Mouse (Mus musculus) hindbrain, embryonic 11.5 days (tissue): ENCODE results near the gene Dip2c. TPM values are rescaled to one million over a fixed set of nuclear protein-coding genes. Genes with fewer than 3 reads are reported as not detected.

Experiments used
- ATAC-seq: fragments of 200-750 bp; cut with Nextera tagmentation; 2 replicates; pipeline ENCODE4 v1.8.0; 2017; ENCODE audit warnings: mild to moderate bottlenecking, moderate TSS enrichment, moderate library complexity; ENCODE audit not compliant: low FRiP score
- DNase-seq: peaks from one replicate; pipeline ENCODE4 v3.0.0-alpha.2; 2015; ENCODE audit warnings: low spot score
- H3K27ac ChIP-seq: fragments of 300-500 bp; sonication (generic); 2 replicates; pipeline ENCODE4 v1.5.1; 2014; ENCODE audit warnings: mild to moderate bottlenecking, low read depth, low read length
- H3K27me3 ChIP-seq: fragments of 300-500 bp; sonication (generic); 2 replicates; pipeline ENCODE4 v1.6.1; 2014; ENCODE audit warnings: mild to moderate bottlenecking, low read length, moderate library complexity, mixed read lengths; ENCODE audit not compliant: control insufficient read depth, insufficient read depth
- H3K36me3 ChIP-seq: fragments of 300-500 bp; sonication (generic); 2 replicates; pipeline ENCODE4 v1.6.1; 2014; ENCODE audit warnings: mild to moderate bottlenecking, low read length, moderate library complexity, mixed read lengths; ENCODE audit not compliant: control insufficient read depth, insufficient read depth
- H3K4me1 ChIP-seq: fragments of 300-500 bp; sonication (generic); replicated peaks from 2 replicates; pipeline ENCODE4 v1.6.1; 2014; ENCODE audit warnings: low read length, mixed read lengths; ENCODE audit not compliant: control insufficient read depth, insufficient read depth
- H3K4me2 ChIP-seq: fragments of 300-500 bp; sonication (generic); replicated peaks from 2 replicates; pipeline ENCODE4 v1.6.1; 2014; ENCODE audit warnings: mild to moderate bottlenecking, low read depth, low read length
- H3K4me3 ChIP-seq: fragments of 300-500 bp; sonication (generic); 2 replicates; pipeline ENCODE4 v1.5.1; 2014; ENCODE audit warnings: low read depth, low read length
- H3K9ac ChIP-seq: fragments of 300-500 bp; sonication (generic); 2 replicates; pipeline ENCODE4 v1.6.1; 2014; ENCODE audit warnings: low read depth, low read length
- H3K9me3 ChIP-seq: fragments of 300-500 bp; sonication (generic); 2 replicates; pipeline ENCODE4 v1.6.1; 2016; ENCODE audit warnings: low read length; ENCODE audit not compliant: control insufficient read depth
- WGBS: fragments of 180-500 bp; shearing (Covaris S2); extraction: QIAGEN DNeasy Blood & Tissue Kit; methylation state at CpG from one replicate; pipeline ENCODE4 v1.1.7; 2014; 5-methylcytosine and 5-hydroxymethylcytosine counted together
- polyA plus RNA-seq: library from polyadenylated mRNA; unstranded; fragments of >200 nt; fragmentation: Nextera tagmentation; extraction: Ambion mirVana; gene quantifications from 2 replicates; pipeline ENCODE4 v1.2.1, GENCODE M21; 2014

Gene Dip2c
- polyA plus RNA-seq, 1 experiment from 2014 or later, result 9.4 TPM

DNA sequence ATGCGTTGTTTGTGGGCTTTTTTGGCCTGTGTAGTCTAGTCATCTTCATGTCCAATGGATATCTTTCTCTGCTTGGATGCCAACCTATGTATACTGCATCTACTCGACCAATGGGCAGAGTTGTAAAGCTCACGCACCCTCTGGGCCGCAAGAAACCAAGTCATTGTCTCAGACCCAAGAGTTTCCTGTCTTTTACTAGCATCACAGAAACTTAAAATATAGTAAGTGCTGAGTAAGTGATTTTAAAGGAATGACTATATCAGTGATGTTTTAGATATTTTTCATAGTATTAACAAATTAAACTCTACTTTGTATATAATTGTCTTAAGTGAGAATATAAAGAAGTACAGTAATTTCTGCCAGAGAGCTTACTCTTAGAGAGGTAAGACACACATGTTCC lies 145.6 kb downstream of the Dip2c start:
- WGBS, result 91% methylated on average over 4 of the region's 4 CpGs
- no peaks in the 10 kb centered on the region for H3K36me3 ChIP-seq
- H3K9me3 ChIP-seq, result no peaks in the 10 kb centered on the region
- H3K4me2 ChIP-seq, result no peak overlapping the region
- no peaks in the 10 kb centered on the region for H3K27me3 ChIP-seq
- no peak overlapping the region for H3K9ac ChIP-seq
- H3K4me1 ChIP-seq, result no peaks in the 10 kb centered on the region
- no peak overlapping the region for H3K4me3 ChIP-seq
- DNase-seq, result no peak
- no peak for ATAC-seq
- no peak overlapping the region for H3K27ac ChIP-seq

- Histone ChIP-seq H3K36me3 (no peaks in the 10 kb centered on the region), H3K4me1 (no peaks in the 10 kb centered on the region), H3K9ac (no peak overlapping the region), H3K4me2 (no peak overlapping the region), H3K9me3 (no peaks in the 10 kb centered on the region), H3K27me3 (no peaks in the 10 kb centered on the region), H3K4me3 (no peak overlapping the region), H3K27ac (no peak overlapping the region)
- DNase-seq, result no peak
- ATAC-seq, result no peak
- WGBS, result 72% methylated on average over 1 of the region's 1 CpGs
These were observed 146.5 kb downstream of the Dip2c start for GRCm38 (mm10) chr13:9422876-9423275.

GRCm38 (mm10) chr13:9424434-9424833 lies 148.1 kb downstream of the Dip2c start:
- no peaks in the 10 kb centered on the region for H3K36me3 ChIP-seq
- H3K27me3 ChIP-seq, result no peaks in the 10 kb centered on the region
- no peak for ATAC-seq

GRCm38 (mm10) chr13:9426267-9426666 lies 149.9 kb downstream of the Dip2c start:
- no peak overlapping the region for H3K4me2 ChIP-seq
- H3K4me3 ChIP-seq, result no peak overlapping the region
- ATAC-seq, result no peak
- H3K36me3 ChIP-seq, result no peaks in the 10 kb centered on the region
- H3K9me3 ChIP-seq, result peaks cover 2% of the 10 kb centered on the region; the same call in 1 of the 2 replicates
- H3K27me3 ChIP-seq, result no peaks in the 10 kb centered on the region
- DNase-seq, result no peak
- no peak overlapping the region for H3K27ac ChIP-seq
- no peak overlapping the region for H3K9ac ChIP-seq
- H3K4me1 ChIP-seq, result no peaks in the 10 kb centered on the region

More at GRCm38 (mm10) chr13:9424434-9424833, 148.1 kb downstream of the Dip2c start:
- Histone ChIP-seq H3K4me1 (no peaks in the 10 kb centered on the region), H3K27ac (no peak overlapping the region), H3K9ac (no peak overlapping the region), H3K9me3 (no peaks in the 10 kb centered on the region), H3K4me3 (no peak overlapping the region), H3K4me2 (no peak overlapping the region)
- DNase-seq, result no peak

DNA sequence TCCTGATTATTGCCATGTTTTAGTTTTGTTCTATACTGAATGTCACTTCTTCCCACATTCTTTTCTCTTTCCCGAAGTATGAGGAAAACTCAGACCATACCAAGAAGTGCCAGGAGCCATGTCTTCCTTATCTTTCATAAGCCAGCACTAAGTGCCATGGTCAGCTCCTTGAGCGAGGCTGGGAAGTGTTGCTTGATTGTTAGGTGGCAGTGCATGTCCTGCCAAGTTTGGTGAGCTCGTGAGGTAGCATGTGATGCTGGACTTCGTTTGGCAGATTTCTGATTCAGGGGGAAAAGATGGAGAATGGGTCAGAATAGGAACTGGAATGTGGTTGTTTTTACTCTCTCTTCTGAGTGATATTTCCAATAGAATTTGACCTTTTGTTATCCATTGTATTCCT lies 150.5 kb downstream of the Dip2c start:
- Histone ChIP-seq H3K27ac (no peak overlapping the region), H3K4me2 (no peak overlapping the region), H3K36me3 (no peaks in the 10 kb centered on the region), H3K27me3 (no peaks in the 10 kb centered on the region), H3K9ac (no peak overlapping the region), H3K4me3 (no peak overlapping the region), H3K4me1 (no peaks in the 10 kb centered on the region), H3K9me3 (peaks cover 3% of the 10 kb centered on the region; the same call in 1 of the 2 replicates)
- no peak for DNase-seq
- 87% methylated on average over 4 of the region's 4 CpGs for WGBS
- no peak for ATAC-seq

DNA sequence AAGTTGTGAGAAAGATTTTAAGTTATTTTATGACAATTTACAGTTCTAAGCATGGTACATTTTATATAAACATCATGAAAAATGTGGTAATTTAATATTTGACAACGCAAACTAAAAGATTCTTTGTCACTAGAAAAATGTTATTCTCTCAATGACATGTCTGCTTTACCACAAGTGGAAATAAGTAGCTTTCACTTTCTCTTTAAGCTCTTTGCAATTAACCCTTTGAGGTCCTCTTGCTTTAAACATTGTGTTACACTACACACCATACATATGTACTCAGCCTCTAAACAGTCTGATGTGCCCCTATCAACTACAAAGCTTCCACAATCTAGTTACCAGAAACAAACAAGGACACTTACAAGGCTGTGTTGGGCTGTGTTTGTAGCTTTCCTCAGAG lies 153.6 kb downstream of the Dip2c start:
- Histone ChIP-seq H3K9ac (no peak overlapping the region), H3K4me3 (no peak overlapping the region), H3K36me3 (no peaks in the 10 kb centered on the region), H3K27me3 (no peaks in the 10 kb centered on the region), H3K9me3 (peaks cover 3% of the 10 kb centered on the region; the same call in 1 of the 2 replicates), H3K4me2 (no peak overlapping the region), H3K4me1 (no peaks in the 10 kb centered on the region), H3K27ac (no peak overlapping the region)
- DNase-seq (no peak), ATAC-seq (no peak)
- 98% methylated on average over 1 of the region's 1 CpGs for WGBS

GRCm38 (mm10) chr13:9430724-9431123 lies 154.4 kb downstream of the Dip2c start:
- no peak for DNase-seq
- Histone ChIP-seq H3K4me1 (no peaks in the 10 kb centered on the region), H3K27me3 (no peaks in the 10 kb centered on the region), H3K9ac (no peak overlapping the region), H3K27ac (no peak overlapping the region), H3K4me2 (no peak overlapping the region), H3K4me3 (no peak overlapping the region), H3K36me3 (no peaks in the 10 kb centered on the region), H3K9me3 (peaks cover 3% of the 10 kb centered on the region; the same call in 1 of the 2 replicates)
- ATAC-seq, result no peak
- WGBS, result 90% methylated on average over 2 of the region's 2 CpGs

DNA sequence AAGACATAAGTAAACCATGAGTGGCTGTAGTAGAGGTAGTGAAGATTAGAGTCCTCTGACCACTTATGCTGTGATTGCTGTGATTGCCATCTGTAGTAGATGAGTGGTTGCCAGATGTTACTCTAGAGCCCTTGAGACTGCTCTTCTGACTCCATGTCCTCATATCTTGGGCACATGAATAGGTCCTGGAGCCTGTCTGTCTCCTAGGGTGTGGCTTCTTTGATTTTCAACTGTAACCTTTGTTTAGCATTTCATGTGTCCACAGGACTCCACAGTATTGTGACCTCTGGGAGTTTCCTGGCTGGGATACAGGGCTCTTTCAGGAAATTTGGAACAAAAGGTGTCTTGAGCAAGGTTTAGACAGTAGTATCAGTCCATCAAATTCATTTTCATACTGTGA lies 155.1 kb downstream of the Dip2c start:
- H3K9ac ChIP-seq, result no peak overlapping the region
- H3K9me3 ChIP-seq, result peaks cover 3% of the 10 kb centered on the region; the same call in 1 of the 2 replicates
- no peak overlapping the region for H3K27ac ChIP-seq
- H3K4me2 ChIP-seq, result no peak overlapping the region
- H3K36me3 ChIP-seq, result no peaks in the 10 kb centered on the region
- H3K4me3 ChIP-seq, result no peak overlapping the region
- ATAC-seq (no peak), DNase-seq (no peak)
- no peaks in the 10 kb centered on the region for H3K27me3 ChIP-seq
- no peaks in the 10 kb centered on the region for H3K4me1 ChIP-seq

GRCm38 (mm10) chr13:9443066-9443465 lies 166.7 kb downstream of the Dip2c start:
- ATAC-seq, result no peak
- no peak for DNase-seq

More at GRCm38 (mm10) chr13:9443066-9443465, 166.7 kb downstream of the Dip2c start:
- Histone ChIP-seq H3K27me3 (no peaks in the 10 kb centered on the region), H3K4me2 (no peak overlapping the region), H3K27ac (no peak overlapping the region), H3K9ac (no peak overlapping the region), H3K9me3 (no peaks in the 10 kb centered on the region), H3K4me3 (no peak overlapping the region), H3K36me3 (no peaks in the 10 kb centered on the region), H3K4me1 (no peaks in the 10 kb centered on the region)
- 86% methylated on average over 4 of the region's 4 CpGs for WGBS
